Mouse (Mus musculus) kidney, adult 8-10 months (tissue): ENCODE measurements at regions not wholly inside any gene's neighbourhood (a gene's known extent, or its start where the extent isn't known, plus 50 kb on each side); places are given as distances from the start of the nearest gene placed in this dataset.

Experiments used
- DNase-seq, 2 experiments: peaks; one replicate each; pipeline ENCODE4 v3.0.0; 2022

DNA sequence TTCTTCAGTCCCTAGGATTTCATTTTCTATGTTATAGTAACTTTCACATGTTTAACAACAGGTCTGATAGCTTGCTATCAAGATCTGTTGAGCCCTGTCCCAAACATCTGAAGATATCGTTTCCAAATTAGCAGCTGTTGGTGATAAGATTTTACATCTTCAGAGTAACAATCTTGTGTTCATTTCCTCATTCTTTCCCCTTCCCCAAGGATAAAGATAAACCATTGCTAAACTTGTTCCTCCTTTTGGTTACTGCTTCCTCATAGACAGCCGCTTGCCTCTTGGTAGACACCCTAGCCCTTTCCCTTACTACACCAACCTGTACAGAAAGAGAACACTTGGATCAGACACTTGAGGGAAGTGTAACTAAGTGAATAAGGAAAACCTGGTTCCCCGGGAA is 58.6 kb downstream of the Kcnrg start:
- no peak for DNase-seq

DNA sequence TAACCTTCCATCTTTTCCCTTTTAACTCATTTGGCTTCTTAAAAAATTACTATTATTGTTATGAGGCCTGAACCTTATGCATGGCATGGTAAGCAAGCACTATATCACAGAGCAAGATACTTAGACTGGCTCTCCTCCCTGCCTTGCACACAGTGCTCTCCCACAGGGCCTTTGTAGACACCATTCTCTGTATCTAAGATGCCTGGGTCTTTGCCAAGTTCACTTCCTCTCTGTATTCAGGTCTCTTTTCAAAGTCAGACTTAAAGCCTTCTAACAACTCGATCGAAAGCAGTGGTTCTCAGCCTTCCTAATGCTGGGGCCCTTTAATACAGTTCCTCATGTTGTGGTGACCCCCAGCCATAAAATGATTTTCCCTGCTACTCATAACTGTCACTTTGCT is 65.9 kb downstream of the Kcnrg start:
- no peak for DNase-seq

DNA sequence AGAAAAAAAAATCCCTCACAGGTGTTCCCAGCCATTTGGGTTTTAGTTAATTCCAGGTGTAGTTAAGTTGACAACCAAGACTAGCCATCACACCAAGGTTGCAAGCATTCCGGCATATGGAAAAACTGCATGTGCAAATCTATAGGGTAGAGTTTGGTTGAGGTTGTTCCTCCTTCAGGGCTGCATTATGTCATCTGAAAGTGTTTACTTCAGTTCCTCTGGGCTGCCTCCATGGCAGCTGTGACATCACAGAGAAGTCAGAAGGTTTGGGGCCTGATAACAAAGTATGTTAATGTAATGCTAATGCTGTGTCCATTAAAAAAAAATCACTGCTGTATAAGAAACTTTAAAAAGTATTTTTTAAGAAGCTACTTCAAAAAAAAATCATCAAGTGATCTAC is 70.8 kb downstream of the Kcnrg start:
- no peak for DNase-seq

DNA sequence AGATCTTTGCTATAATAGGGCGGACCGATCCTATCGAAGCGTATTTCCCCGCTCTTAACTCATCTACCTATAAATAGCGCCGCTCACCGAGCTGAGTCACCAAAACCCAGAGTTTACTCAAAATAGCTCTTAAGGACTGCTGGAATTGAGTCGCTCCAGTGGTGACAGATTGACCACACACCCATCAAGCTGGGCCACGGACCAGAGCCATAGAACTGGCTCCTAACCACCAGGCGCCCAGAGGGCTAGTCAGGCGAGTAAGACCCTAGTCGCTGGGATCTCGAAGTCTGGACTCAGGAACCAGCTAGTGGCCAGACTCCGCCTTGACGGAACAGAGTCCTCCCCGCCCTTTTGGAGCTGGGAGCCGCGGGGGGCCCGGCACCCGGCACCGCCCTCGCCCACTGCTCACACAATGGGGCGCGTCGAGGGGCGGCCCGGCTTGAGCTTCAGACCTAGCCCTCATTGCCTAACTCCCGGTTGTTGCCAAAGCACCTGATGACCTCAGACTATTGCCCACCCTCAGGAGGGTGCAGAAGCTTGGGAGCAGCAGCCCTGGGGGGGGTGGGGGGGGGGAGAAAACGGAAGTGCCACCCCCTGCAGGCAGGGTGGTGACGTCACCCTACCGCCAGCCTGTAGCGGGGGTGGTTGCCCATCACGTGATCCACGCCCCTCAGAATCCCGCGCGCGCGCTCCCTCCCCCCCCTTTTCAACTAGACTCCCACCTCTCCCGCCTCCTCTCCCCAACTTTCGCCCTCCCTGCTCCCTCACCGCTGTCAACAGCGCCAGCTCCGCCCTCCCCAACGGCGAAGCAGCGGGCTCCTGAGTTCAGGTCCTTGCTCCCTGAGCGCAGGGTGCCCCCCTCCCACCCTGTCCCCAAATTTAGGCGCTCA is 73.8 kb downstream of the Kcnrg start:
- peak; percentile 86 for DNase-seq

- DNase-seq: peak; percentile 86 to 91
These were observed 74.7 kb downstream of the Kcnrg start for GRCm38 (mm10) chr14:61681708-61682701.

GRCm38 (mm10) chr14:61682721-61683355 is 75.6 kb downstream of the Kcnrg start:
- DNase-seq: peak; percentile 62 to 68

DNA sequence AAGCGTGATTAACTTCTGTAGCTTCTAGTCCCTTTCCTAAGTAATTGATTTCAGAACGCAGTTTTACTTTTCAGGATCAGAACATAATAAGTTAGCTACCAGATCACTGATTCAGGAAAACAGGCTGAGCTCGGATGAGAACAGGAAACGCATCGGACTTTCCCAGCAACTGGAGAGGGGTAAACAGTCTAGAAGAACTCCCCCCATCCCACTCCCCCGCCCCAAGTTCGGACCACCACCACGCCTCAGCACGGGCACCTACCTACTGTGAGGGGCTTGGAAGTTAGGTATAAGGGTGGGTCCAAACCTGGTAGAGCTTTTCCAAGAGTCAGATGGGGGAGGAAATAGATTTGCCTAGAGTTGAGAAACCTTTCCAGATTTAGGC is 76.1 kb downstream of the Kcnrg start:
- DNase-seq: no peak

- DNase-seq: no peak
These were observed 76.6 kb downstream of the Kcnrg start for GRCm38 (mm10) chr14:61683791-61684411.

DNA sequence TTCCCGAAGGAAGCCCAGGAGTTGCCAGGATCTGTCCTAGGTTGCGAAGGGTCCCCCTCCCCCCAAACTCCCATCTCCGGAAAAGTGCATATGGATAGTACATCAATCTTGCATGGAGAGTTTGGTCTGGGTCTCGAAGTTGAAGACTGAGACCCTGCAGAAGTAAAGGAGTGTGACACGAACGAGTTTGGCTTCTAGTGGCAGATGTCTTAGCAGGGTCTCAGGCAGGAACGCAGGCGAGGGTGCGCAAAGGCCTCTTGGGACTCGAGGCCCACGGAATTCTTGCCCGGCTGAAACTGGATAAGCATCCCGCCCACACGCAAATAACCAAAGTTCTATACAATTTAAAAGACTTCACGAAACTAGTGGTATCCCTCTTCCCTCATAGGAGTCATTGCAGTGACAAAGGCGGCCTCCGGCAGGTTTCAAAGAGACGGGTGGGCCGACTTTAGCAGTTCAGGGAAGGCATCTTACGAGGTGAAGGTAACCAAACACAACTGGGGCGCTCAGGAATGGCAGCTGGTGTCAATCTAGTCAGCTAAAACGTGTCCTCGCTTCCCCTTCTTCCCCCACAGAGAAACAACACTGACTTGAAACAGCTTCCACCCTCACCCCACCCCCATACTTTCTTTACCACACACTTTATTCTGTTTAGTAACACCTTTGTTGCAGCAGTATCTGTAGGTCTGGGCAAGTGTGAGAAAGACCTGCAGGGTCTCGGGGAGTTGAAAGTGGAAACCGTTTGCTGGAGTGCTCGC is 77.4 kb downstream of the Kcnrg start:
- DNase-seq: no peak

GRCm38 (mm10) chr14:61685231-61685800 is 78.1 kb downstream of the Kcnrg start:
- DNase-seq: no peak

DNA sequence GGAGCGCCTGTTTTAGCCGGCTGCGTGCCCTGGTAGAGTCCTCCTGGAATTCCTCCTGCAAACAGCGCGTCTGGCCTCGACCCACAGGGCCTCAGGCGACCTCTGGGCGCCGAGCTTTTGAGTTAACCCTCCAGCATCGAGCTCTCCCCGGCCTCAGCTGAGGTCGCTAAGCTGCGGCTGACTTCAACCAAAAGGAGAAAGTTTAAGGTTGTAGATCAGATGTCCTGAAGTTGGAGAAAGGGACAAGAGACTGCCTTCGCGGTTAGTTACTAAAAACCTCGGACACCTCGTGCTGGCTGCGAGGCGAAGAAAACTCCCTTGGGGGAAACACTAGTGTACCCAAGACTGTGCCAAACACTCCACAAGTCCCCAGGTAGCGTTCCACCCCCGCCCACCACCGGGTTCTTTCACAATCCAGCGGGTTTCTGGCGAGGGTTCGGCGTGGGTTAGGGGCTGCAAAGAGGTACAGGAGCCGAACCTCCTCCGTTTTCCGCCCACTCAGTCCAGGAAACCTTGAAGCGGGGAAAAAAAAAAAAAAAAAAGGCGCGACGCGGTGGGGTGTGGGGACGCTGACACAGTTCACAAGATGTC is 78.9 kb downstream of the Kcnrg start:
- no peak for DNase-seq

- DNase-seq: peak in 1 of 2 experiments; percentile 37
These were observed 79.6 kb downstream of the Kcnrg start for GRCm38 (mm10) chr14:61686821-61687341.

DNA sequence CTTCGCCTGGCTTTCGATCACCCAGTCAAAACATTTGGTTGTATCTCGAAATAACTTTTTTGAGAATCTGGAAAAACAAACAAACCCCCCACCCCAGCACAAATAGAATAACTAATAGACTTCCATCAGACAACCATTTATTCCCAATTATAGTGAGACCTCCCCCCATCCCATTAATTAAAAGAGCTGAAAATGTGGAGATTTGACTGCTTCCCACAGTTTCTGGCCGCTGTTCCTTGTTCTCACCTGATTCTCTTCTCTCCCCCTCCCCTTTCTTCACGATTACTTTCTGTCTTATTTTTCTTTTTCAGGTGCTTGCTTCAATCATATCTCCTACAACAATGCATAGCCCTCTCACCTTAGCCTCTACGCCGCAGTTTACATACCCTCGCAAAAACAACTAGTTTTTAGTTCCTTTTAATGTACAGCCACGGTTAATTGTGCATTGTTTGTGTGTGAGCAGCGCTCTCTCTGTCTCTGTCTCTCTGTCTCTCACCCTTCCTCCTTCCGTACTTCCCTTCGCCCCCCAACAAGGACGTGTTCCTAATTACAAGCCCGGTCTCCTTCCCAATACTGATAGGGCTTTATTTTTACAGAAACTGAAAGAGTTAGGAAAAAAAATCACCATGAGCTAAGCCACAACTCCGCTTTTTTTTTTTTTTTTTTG is 80.2 kb downstream of the Kcnrg start:
- peak in 1 of 2 experiments; percentile 25 for DNase-seq

DNA sequence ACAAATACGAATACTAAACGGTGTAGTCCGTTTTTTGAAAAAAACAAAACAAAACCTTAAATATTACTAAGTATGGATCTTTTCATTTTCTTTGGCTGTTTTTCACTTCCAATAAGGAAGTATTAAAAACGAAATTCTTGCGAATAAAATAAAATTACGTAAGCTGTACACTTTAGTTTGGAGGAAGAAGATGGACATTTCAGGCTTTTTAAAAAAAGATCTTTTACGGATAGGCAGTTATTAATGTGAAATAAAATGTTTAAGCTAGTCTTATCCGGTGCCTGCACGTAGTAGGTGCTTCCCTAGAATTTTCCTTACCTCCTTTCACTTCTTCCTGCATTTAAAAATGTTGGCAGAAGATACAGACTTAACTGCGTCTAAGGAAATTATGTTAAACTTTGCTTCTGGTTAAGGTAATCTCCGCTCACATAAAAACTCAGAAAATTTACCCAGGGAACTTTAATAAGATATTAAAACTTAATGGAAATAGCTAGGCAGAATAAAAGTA is 80.8 kb downstream of the Kcnrg start:
- no peak for DNase-seq

- DNase-seq: no peak
These were observed 81.4 kb downstream of the Kcnrg start for GRCm38 (mm10) chr14:61688666-61689065.

DNA sequence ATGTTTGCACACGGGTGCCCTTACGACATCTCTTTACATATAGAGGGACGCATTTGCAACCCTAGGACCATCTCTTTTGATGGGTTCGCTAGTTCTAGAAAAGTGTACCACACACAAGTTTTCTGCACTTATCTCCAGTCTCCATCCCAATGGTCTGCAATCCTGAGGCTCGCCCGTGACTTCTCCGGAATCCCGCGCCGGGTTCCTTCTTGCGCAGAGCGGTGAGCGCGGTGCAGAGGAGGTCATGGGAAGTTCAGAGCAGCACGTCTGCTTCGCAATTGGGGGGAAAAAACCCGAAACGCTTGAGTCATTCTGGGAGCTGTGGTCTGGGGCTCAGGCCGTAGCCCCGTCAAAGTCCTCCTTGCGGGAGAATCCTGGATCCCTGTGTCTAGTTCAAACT is 82.0 kb downstream of the Kcnrg start:
- no peak for DNase-seq

DNA sequence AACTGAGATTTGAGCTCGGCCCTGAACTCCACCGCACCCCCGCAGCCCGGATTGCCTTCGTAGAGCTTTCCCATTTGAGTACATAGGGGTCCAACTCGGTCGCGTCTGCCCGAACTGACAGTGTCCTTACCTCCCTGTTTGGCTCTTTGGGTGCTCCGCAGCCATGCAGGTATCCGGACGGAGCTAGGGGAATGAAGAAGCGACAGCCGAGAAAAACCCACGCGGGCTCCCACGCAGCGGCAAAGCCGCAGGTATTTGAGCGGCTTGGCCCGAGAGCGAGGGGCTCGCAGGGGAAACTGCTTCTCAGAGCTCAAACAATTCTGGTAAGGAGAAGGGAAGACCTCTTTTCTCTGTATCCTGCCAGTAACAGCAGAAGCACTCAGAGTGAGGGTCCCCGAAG is 82.5 kb downstream of the Kcnrg start:
- no peak for DNase-seq

DNA sequence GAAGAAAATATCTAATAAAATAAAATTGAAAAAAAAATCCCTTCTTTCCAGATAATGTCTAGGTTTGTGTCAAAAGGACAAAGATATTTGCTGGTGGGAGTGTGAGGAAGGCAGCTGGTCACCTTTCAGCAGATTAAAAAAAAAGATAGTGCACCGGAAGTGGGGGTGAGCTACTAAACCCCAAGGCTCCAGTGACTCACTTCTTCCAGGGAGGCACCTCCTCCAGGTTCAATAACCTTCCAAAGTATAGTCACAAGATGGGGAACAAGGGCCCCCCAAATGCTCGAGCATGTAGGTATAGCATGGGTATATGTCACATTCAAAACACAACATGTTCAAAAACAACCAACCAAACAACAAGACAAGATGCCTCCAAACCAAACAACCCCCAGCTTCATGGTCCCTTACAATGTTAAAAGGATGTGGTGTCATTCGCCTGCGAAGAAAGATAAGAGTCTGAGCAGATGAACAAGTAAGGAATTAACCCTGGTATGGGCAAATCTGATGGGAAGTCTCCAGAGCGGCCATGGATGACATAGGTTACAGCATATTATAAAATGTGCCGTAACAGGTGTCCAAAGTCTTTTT is 84.6 kb downstream of the Kcnrg start:
- no peak for DNase-seq

GRCm38 (mm10) chr14:61694796-61695195 is 87.5 kb downstream of the Kcnrg start:
- DNase-seq: no peak
